In genomic region chr4:40472700-40473530, GRCm38 (mm10) we compare ENCODE assay signal across 8 mouse cellular contexts. TPM values are rescaled to one million over a fixed set of nuclear protein-coding genes. Genes with fewer than 3 reads are reported as not detected.
DNase-seq lines count a peak whose midpoint lies in the region; ATAC-seq lines count a peak whose summit lies in the region.

No protein-coding gene starts in this region.

- peaks cover 45% of the 10 kb centered on the region for H3K27me3 ChIP-seq in embryonic facial prominence, embryonic 10.5 days (replicated peaks; ENCODE audit: low read depth, poor library complexity, severe bottlenecking)
- H3K27me3 ChIP-seq in liver, embryonic 12.5 days (replicated peaks): peaks cover 47% of the 10 kb centered on the region
- H3K27me3 ChIP-seq in neural tube, embryonic 13.5 days: peaks cover 25% of the 10 kb centered on the region

- peak; percentile 31 to 51 for DNase-seq in layer of hippocampus, postnatal 14 days (ENCODE audit: low spot score in 2 of 2)
- DNase-seq in layer of hippocampus, adult 11-12 months (ENCODE audit: low spot score): no peak
- peak; percentile 80 for DNase-seq in embryonic facial prominence, embryonic 10.5 days (ENCODE audit: low spot score)
- DNase-seq in heart, postnatal 4 days: peak; percentile 45
- no peak for DNase-seq in spleen, postnatal 14 days (ENCODE audit: low spot score in 2 of 2)
- DNase-seq in cerebellum, postnatal 36 days: no peak

- H3K9ac ChIP-seq in liver, embryonic 12.5 days: no peak overlapping the region
- H3K9ac ChIP-seq in neural tube, embryonic 13.5 days: peak overlapping the region; percentile 68

- 4% methylated on average over 55 of the region's 55 CpGs for WGBS in embryonic facial prominence, embryonic 10.5 days
- WGBS in liver, embryonic 12.5 days (ENCODE audit: insufficient replicate concordance): 5% methylated on average over 54 of the region's 55 CpGs
- WGBS in neural tube, embryonic 13.5 days: 4% methylated on average over 55 of the region's 55 CpGs

- H3K9me3 ChIP-seq in embryonic facial prominence, embryonic 10.5 days: no peaks in the 10 kb centered on the region
- no peaks in the 10 kb centered on the region for H3K9me3 ChIP-seq in liver, embryonic 12.5 days (replicated peaks)
- H3K9me3 ChIP-seq in neural tube, embryonic 13.5 days: no peaks in the 10 kb centered on the region

- peak overlapping the region; percentile 56 for H3K4me3 ChIP-seq in embryonic facial prominence, embryonic 10.5 days
- peak overlapping the region; percentile 36 for H3K4me3 ChIP-seq in liver, embryonic 12.5 days
- peak overlapping the region; percentile 46 for H3K4me3 ChIP-seq in neural tube, embryonic 13.5 days

- peaks cover 12% of the 10 kb centered on the region for H3K4me1 ChIP-seq in embryonic facial prominence, embryonic 10.5 days
- no peaks in the 10 kb centered on the region for H3K4me1 ChIP-seq in liver, embryonic 12.5 days
- H3K4me1 ChIP-seq in neural tube, embryonic 13.5 days (replicated peaks): peaks cover 5% of the 10 kb centered on the region

- no peaks in the 10 kb centered on the region for H3K36me3 ChIP-seq in embryonic facial prominence, embryonic 10.5 days (replicated peaks)
- no peaks in the 10 kb centered on the region for H3K36me3 ChIP-seq in liver, embryonic 12.5 days
- H3K36me3 ChIP-seq in neural tube, embryonic 13.5 days: no peaks in the 10 kb centered on the region

- ATAC-seq in liver, embryonic 12.5 days: no peak
- peak; percentile 94 for ATAC-seq in neural tube, embryonic 13.5 days (ENCODE audit: low read depth)

- H3K4me2 ChIP-seq in liver, embryonic 12.5 days: peak overlapping the region; percentile 58
- peak overlapping the region; percentile 72 for H3K4me2 ChIP-seq in neural tube, embryonic 13.5 days

- H3K27ac ChIP-seq in embryonic facial prominence, embryonic 10.5 days (replicated peaks): peak overlapping the region; percentile 52; the same call in 1 of the 2 replicates
- no peak overlapping the region for H3K27ac ChIP-seq in liver, embryonic 12.5 days
- H3K27ac ChIP-seq in neural tube, embryonic 13.5 days (replicated peaks): no peak overlapping the region

RNA-seq across cellular contexts. Expression of gene Tmem215, which starts 0.9 kb away (rescaled TPM):
- 10 to 100 TPM; 11.5 to 11.8 TPM for total RNA-seq in layer of hippocampus, postnatal 14 days (2021)
- 0.06 and 0.32 TPM in 2 replicates for polyA plus RNA-seq in embryonic facial prominence, embryonic 10.5 days (2016; fragmentation: Nextera tagmentation; extraction: Ambion mirVana)
- total RNA-seq in heart, postnatal 4 days (2021): under 1 TPM; 0.14 to 0.24 TPM
- polyA plus RNA-seq in liver, embryonic 12.5 days (2016; fragmentation: Nextera tagmentation; extraction: Ambion mirVana): 0.12 and 0.35 TPM in 2 replicates
- 0.59 and 0.77 TPM in 2 replicates for polyA plus RNA-seq in neural tube, embryonic 13.5 days (2015; fragmentation: Nextera tagmentation; extraction: Ambion mirVana)

Comparison
In these comparisons a context has a peak if more than half of its experiments do, and no peak if none do; other contexts are left out.
1. DNase-seq: peak in layer of hippocampus, postnatal 14 days (2 of 2), embryonic facial prominence, embryonic 10.5 days (single experiment) and heart, postnatal 4 days (single experiment); none in layer of hippocampus, adult 11-12 months (single experiment), spleen, postnatal 14 days (0 of 2) and cerebellum, postnatal 36 days (0 of 2).
2. Peak in every context shown above with its lines, with median percentiles within 50 percentile points of each other: H3K4me3 ChIP-seq.